Mouse (Mus musculus) spleen, postnatal 14 days (tissue): Measurements from ENCODE around the gene Trim21.

ENCODE experiments used
- DNase-seq, 2 experiments: peaks; one replicate each; pipeline ENCODE4 v3.0.0; 2021 to 2022; ENCODE audit warnings: low spot score in 2 of 2

The Trim21 gene

GRCm38 (mm10) chr7:102564999-102565997, at the start of gene Trim21:
TSS of gene Trim21 (minus strand) at chr7:102565486.
- peak; percentile 71 to 78 for DNase-seq

- no peak for DNase-seq
Measured at GRCm38 (mm10) chr7:102597378-102598031, 32.2 kb upstream of the Trim21 start, which contains the start of gene Olfr552. TSS of gene Olfr552 (plus strand) at chr7:102597770.

DNA sequence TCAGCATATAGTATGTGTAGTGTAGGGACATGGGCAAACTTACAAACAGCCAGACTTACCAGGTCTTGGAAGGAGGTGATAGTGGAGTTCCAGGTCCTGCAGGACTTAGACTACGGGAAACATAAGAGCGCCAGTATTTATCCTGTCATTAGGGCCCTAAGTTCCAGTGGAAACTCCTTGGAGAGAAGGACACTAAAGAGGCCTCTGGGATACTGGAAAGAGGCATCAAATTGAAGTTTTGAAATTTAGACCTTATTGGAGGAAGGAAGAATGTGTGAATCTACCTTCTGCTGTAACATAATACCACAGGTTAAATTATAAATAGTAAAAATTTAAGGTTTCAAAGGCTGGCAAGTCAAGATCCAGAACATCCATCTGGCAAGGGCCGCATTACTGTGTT, 26.5 kb upstream of the Trim21 start, which contains the start of gene Olfr551:
Olfr551 (minus strand) TSS at position 101 of the 400 bp plus-strand sequence.
- DNase-seq = no peak

- DNase-seq = no peak
Measured at GRCm38 (mm10) chr7:102575998-102576397, 10.7 kb upstream of the Trim21 start.

DNA sequence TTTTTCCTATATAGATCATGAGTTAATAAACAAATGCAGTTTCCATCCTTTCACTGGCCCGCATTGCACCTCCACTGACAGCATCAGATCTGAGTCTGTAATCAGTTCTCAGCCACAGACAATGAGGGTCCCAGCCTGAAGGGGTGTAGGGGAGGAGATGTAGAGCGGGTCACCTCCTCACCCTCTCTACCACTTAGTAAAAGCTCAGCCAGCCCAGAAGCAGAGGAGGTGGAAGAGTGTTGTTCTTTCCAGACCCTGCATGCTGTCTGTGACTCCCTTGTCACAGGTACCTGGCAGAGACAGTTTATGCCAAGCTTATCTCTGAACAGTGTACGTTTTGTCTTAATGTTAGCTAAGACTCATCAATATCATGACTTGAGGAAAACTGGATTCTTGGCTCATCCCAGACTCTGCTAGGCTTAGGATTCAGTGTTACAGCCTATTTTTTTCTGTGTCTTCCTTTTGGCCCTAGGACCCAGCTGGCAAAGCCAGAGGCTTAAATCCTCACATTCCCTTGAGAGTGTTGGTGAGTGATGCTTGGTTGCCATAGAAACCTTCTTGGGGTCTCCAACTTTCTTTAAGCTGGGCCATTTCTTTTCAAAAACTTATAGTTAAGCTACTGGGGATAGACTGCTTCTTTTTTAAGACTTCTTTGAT, 8.0 kb upstream of the Trim21 start:
- no peak for DNase-seq

- no peak for DNase-seq
Measured at GRCm38 (mm10) chr7:102571142-102571541, 5.9 kb upstream of the Trim21 start, which contains the start of gene Olfr550. TSS of gene Olfr550 (plus strand) at chr7:102571442.

GRCm38 (mm10) chr7:102566219-102566618, 933 bp upstream of the Trim21 start:
- no peak for DNase-seq

DNA sequence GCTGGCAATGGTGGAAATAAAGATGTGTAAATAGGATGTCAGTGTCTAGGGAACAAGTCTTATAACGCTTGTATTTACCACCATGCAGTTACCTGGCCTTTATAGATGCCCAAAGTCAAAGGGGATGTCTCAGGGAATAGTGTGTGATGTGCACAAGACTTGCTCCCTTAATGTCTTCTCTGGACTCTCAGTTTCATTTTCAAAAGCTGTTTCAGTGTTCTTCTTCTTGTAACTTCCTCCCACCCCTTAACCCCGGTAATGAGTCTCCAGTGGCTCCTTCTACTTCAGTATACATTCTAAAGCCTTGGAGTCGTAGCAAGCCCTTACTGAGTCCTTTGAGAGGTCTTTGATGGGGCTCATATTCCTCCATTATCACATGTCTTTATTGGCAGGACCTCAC, 12.0 kb downstream of the Trim21 start:
- no peak for DNase-seq

DNA sequence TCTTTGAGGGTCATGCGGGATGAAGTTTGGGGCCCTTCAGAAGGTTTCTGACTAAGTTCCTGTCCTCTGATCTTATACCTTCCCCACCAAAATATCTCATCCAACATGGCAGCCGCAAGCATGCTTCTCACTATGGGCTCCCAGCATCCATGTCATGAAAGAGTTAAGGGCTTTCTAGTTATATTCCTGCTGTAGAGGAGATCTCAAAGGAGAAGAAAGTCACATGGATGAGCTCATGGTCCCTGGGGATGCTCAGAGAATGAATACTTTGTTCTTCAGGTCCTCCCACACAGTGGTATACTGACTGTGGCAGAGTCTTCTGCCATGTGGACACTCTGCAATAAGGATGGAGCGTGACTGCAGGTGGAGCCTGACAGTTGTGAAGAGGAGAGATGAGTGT, 15.7 kb downstream of the Trim21 start, which contains the start of gene Olfr549:
Olfr549 (plus strand) TSS at position 301 of the 400 bp plus-strand sequence.
- DNase-seq = no peak

DNA sequence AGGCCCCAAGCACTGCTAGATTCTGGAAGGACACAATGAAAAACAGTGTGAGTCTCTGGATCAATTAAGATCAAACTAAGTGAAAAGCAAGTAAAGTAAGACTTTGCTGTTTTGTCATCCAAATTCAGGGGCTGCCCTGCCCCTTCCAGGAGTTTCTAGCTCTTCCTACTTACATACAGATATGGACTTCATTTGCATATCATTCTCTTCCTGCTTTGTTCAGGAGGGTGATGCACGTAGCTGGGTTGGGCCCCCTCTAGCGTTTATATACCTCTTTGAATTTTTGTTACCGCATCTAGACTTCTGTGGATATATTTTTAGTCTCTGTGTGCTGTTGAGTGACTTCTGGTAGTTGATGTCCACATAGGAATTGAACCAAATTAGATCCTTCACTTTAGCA, 24.0 kb downstream of the Trim21 start:
- DNase-seq = no peak

DNA sequence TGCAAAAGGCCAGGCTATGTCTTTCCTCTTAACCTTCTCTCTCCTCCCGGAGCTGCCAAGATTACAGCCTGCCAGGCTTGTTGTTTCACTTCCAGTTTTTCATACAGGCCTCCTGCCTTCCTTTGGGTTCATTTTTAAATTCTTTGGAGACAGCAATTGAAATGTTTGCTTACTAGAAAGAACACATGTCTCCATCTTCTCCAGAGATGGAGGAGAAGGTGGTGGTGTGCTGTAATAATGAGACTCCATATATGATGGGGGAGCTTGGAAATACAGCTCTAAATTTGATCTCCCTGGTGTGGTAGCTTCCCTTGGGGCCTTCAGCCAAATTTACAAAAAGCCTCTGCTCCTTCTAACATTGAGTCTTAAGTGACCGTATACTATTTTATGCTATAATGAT, 24.7 kb downstream of the Trim21 start, which contains the start of gene Olfr548-ps1:
Olfr548-ps1 (plus strand) TSS at position 301 of the 400 bp plus-strand sequence.
- DNase-seq = no peak

GRCm38 (mm10) chr7:102534449-102534848, 30.8 kb downstream of the Trim21 start, which contains the start of gene Olfr547:
TSS of gene Olfr547 (plus strand) at chr7:102534749.
- DNase-seq = no peak

GRCm38 (mm10) chr7:102529052-102529451, 36.2 kb downstream of the Trim21 start:
- DNase-seq = no peak

- no peak for DNase-seq
Measured at GRCm38 (mm10) chr7:102517051-102517335, 48.3 kb downstream of the Trim21 start.

DNA sequence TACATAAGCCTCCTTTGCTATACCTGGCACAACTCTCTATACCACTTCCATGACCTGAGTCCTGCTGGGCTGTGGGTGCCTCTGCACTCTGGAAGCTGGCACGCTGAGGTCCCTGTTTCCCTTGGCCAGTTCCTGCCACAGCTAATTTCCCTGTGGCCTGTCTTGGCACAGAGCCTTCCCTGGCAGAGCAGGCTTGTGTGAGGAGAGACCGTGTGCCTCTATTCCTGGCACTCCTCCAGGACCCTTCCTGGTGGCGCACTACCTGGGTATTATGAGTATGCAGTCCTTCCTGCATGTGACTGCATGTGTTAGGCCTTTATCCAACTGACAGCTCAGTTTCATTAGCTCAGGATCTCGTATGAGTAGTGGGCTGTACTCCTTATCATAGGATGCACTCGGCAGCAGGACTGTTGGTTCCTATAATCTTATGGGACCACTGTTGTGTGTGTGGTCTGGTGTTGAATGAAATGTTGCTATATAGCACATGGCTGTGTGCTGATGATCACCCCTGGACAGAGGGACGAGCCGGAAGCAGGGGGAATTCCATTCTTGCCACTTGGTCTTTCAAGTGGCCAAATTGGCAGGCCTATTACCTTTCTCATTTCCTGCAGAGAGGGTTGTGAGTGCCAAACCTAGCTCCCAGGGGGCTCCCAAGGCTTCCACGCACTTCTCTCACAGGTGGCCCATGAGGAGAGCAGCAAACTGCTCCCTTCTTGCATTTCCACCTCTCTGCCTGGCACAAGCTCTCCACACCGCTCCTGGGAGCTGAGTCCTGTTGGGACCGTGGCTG, 48.8 kb downstream of the Trim21 start:
- DNase-seq = no peak

DNA sequence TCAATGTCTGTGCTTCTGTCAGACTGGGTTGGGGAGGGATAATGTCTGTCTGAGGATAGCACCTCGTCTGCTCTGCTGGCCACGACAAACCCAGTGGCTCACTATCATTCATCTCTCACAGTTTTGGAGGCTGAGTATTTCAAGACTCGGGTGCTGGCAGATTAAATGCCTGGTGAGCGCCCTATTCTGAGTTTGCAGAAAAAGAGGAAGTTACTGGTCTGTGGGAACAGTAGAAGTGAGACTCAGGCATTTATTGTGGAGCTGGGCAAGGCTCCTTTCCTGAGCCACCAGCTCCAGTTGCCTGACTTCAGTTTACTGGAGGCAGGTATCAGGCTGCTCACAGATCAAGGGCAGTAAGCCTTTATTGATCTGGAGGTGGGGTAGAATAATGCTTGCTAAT, 51.1 kb downstream of the Trim21 start:
- no peak for DNase-seq

GRCm38 (mm10) chr7:102512814-102513435, 52.4 kb downstream of the Trim21 start:
- DNase-seq = peak; percentile 63 to 80

- no peak for DNase-seq
Measured at GRCm38 (mm10) chr7:102511927-102512326, 53.4 kb downstream of the Trim21 start.

DNA sequence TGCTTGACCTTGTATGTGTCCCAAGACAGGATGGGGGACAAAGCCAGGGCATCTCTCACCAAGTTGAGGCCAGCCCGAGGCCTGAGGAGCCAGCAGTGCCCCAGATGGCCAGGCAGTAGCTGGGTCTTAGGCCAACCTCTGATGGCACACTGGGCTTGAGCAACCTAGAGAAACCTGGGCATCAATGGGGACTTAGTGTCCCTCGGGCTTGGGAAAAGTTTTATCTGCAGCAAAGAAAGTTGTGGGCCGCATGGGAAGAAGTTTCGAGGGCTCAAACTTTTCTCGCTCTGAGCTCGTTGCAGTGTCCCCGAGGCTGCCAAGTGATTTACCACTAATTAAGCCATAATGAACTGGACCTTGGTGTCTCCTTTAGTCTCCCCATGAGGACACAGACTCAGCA, 55.6 kb downstream of the Trim21 start:
- DNase-seq = no peak

- DNase-seq = no peak
Measured at GRCm38 (mm10) chr7:102508666-102509065, 56.6 kb downstream of the Trim21 start.

DNA sequence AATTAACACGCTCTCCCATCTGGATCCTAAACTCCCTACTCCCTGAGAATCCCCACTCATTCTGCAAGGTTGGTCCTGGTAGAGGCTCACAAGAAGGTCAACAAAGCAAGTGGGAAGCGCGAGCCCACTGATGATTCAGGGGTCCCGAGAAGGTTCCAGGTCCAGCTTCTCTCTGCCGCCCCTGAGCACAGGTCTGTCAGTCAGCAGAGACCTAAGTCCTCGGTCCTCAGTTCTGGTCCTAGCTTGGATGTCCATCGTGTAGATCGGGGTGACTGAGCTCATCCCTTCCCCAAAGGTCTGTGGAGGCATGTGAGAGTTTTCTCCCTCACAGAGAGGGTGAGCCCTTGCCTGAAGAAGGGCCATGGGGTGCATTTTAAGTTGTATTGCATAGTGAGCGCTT, 57.2 kb downstream of the Trim21 start:
- DNase-seq = no peak
